Mouse (Mus musculus) bone marrow, adult 2 months (tissue): ENCODE results near the gene Gbf1.

ENCODE experiments used
- CTCF ChIP-seq: fragments of 200-500 bp; IDR thresholded peaks from 2 replicates; pipeline ENCODE4 v1.5.1; 2011; ENCODE audit warnings: low read length, control low read depth; ENCODE audit not compliant: control insufficient read depth, insufficient read depth
- POLR2A ChIP-seq: fragments of 200-500 bp; IDR thresholded peaks from 2 replicates; pipeline ENCODE4 v1.6.1; 2011; ENCODE audit warnings: low read depth, mild to moderate bottlenecking, control low read depth, low read length, borderline replicate concordance; ENCODE audit not compliant: control insufficient read depth

GRCm38 (mm10) chr19:46114617-46115016 lies 37.7 kb upstream of the Gbf1 start:
- TF ChIP-seq CTCF (no peak), POLR2A (no peak)
